Mouse (Mus musculus): ENCODE measurements around the gene Tnik. TPM values are rescaled to one million over a fixed set of nuclear protein-coding genes. Genes with fewer than 3 reads are reported as not detected.

Tnik gene
- polyA plus RNA-seq, 1 experiment from 2014 or later, result 114 TPM

DNA sequence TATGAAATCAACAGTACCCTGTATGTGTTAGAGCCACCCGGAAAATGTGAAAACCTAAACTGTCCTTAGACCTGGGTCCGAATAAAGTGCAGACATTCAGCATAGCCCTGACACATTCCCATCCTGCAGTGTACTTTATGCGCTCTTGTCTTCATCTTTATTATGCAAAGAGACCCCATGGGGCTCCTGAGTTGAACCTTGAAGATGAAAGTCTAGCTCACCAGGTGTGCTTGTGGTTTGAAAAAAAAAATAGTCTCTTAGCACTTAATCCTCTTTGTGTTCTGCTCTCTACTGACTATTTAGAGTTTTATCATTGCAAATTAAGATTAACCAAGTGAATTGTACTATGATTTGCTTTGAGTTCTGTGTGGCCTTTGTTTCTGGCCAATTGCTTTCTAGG, 389.6 kb downstream of the Tnik start:
- Histone ChIP-seq H3K36me3 (ENCODE audit: control insufficient read depth, insufficient read depth, low read length) (peaks cover 79% of the 10 kb centered on the region), H3K4me3 (replicated peaks; ENCODE audit: low read depth, low read length) (no peak overlapping the region), H3K4me2 (ENCODE audit: low read length) (no peak overlapping the region), H3K4me1 (ENCODE audit: control insufficient read depth, insufficient read depth, low read length) (no peaks in the 10 kb centered on the region), H3K9ac (replicated peaks; ENCODE audit: low read length) (no peak overlapping the region), H3K27me3 (ENCODE audit: control insufficient read depth, insufficient read depth, low read length) (no peaks in the 10 kb centered on the region), H3K27ac (replicated peaks; ENCODE audit: low read depth, low read length) (no peak overlapping the region), H3K9me3 (ENCODE audit: control insufficient read depth, low read length) (no peaks in the 10 kb centered on the region)
- no peak for DNase-seq
- WGBS, result 39% methylated on average over 3 of the region's 3 CpGs
- no peak for ATAC-seq (ENCODE audit: low FRiP score, low TSS enrichment)

DNA sequence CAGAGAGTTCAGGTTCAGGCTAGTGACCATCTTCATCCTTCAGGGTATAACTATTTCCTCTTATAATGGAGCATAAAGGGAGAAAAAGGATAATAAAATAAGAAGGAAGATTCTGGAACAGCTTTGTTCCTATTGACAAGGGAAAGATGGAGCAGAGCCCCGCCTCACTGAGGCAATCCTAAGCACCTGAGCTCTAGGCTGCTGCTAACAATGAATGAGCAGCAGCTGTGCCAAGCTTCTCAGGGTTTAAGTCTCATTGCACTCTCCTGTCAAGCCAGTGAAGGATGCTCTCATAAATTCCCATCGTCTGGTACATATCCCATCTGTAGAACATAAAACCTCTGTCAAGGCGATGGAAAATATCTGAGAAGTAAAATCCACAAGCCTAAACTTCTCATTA, 390.0 kb downstream of the Tnik start:
- peaks cover 78% of the 10 kb centered on the region for H3K36me3 ChIP-seq (ENCODE audit: control insufficient read depth, insufficient read depth, low read length)
- ATAC-seq (ENCODE audit: low FRiP score, low TSS enrichment) (no peak), DNase-seq (no peak)
- H3K4me3 ChIP-seq (replicated peaks; ENCODE audit: low read depth, low read length), result no peak overlapping the region
- no peaks in the 10 kb centered on the region for H3K27me3 ChIP-seq (ENCODE audit: control insufficient read depth, insufficient read depth, low read length)
- no peaks in the 10 kb centered on the region for H3K4me1 ChIP-seq (ENCODE audit: control insufficient read depth, insufficient read depth, low read length)
- no peak overlapping the region for H3K4me2 ChIP-seq (ENCODE audit: low read length)
- 75% methylated on average over 3 of the region's 3 CpGs for WGBS
- no peaks in the 10 kb centered on the region for H3K9me3 ChIP-seq (ENCODE audit: control insufficient read depth, low read length)
- no peak overlapping the region for H3K27ac ChIP-seq (replicated peaks; ENCODE audit: low read depth, low read length)
- no peak overlapping the region for H3K9ac ChIP-seq (replicated peaks; ENCODE audit: low read length)

GRCm38 (mm10) chr3:28654740-28655139, 391.7 kb downstream of the Tnik start:
- ATAC-seq (ENCODE audit: low FRiP score, low TSS enrichment), result no peak

DNA sequence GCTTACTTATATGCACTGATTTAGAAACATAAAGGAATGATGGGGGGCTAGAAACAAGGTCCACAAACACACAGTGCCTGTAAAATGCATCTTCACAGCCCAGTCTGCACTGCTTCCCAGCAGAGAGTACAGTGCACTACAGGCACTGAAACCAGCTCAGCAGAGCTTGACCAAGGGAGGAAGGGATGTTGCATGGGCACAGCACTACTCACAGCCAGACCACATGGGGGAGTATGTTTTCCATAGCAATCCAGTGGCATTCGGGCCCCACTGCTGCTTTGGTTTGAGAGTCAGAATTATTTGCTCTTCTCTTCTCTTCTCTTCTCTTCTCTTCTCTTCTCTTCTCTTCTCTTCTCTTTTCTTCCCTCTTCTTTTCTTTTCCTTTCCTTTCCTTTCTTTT, 395.3 kb downstream of the Tnik start:
- DNase-seq, result peak; percentile 27
- no peak overlapping the region for H3K4me2 ChIP-seq (ENCODE audit: low read length)
- no peak overlapping the region for H3K27ac ChIP-seq (replicated peaks; ENCODE audit: low read depth, low read length)
- no peaks in the 10 kb centered on the region for H3K9me3 ChIP-seq (ENCODE audit: control insufficient read depth, low read length)
- no peak for ATAC-seq (ENCODE audit: low FRiP score, low TSS enrichment)
- H3K9ac ChIP-seq (replicated peaks; ENCODE audit: low read length), result no peak overlapping the region
- H3K4me3 ChIP-seq (replicated peaks; ENCODE audit: low read depth, low read length), result no peak overlapping the region
- no peaks in the 10 kb centered on the region for H3K4me1 ChIP-seq (ENCODE audit: control insufficient read depth, insufficient read depth, low read length)
- H3K27me3 ChIP-seq (ENCODE audit: control insufficient read depth, insufficient read depth, low read length), result no peaks in the 10 kb centered on the region
- peaks cover 59% of the 10 kb centered on the region for H3K36me3 ChIP-seq (ENCODE audit: control insufficient read depth, insufficient read depth, low read length)
- WGBS, result 56% methylated on average over 1 of the region's 1 CpGs

More at GRCm38 (mm10) chr3:28654740-28655139, 391.7 kb downstream of the Tnik start:
- Histone ChIP-seq H3K9ac (replicated peaks; ENCODE audit: low read length) (no peak overlapping the region), H3K4me3 (replicated peaks; ENCODE audit: low read depth, low read length) (no peak overlapping the region), H3K36me3 (ENCODE audit: control insufficient read depth, insufficient read depth, low read length) (peaks cover 61% of the 10 kb centered on the region), H3K9me3 (ENCODE audit: control insufficient read depth, low read length) (no peaks in the 10 kb centered on the region), H3K4me1 (ENCODE audit: control insufficient read depth, insufficient read depth, low read length) (no peaks in the 10 kb centered on the region), H3K27me3 (ENCODE audit: control insufficient read depth, insufficient read depth, low read length) (no peaks in the 10 kb centered on the region), H3K4me2 (ENCODE audit: low read length) (no peak overlapping the region), H3K27ac (replicated peaks; ENCODE audit: low read depth, low read length) (no peak overlapping the region)
- no peak for DNase-seq

DNA sequence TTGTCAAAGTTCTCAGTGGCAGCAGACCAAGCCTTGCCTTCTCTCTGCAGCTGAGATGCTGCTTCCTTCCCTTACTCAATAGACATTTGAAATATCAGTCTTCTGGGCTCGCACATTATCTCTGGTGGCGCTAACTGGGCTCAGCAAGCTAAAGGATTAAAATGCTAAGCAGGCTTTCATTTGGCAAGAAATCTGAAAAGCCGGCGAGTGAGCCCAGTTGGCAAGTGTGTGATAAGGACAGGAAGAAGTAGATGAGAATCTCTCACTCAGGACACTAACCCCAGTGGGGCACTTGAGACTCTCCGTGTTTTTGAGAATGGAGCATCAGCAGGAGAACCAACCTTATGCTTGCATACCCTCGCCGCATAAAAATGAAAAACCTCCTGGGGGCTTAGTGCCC, 417.8 kb downstream of the Tnik start:
- H3K27ac ChIP-seq (replicated peaks; ENCODE audit: low read depth, low read length), result 0 out of 2 replicates have a peak overlapping the region, but pooled peaks have one; percentile 9
- ATAC-seq (ENCODE audit: low FRiP score, low TSS enrichment) (no peak), DNase-seq (peak; percentile 39)

DNA sequence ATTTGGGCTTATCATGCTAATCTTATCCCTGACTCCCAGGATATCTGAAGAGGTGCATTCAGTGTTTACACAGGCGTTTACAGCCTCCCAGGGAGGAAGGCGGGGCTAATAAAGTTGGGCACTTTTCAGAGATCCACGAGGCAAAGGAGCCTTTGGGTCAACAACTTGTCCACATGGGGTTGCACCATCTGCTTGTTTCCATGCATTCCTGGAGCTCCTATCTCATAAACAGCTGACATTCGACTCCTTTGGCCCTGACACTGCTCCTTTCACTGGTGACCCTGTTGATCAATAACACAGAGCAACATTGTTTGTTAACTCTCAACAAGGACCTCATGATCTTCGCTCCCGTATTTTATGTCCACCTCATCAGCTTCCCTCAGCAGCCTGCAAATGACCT, 418.9 kb downstream of the Tnik start:
- Histone ChIP-seq H3K9ac (replicated peaks; ENCODE audit: low read length) (no peak overlapping the region), H3K36me3 (ENCODE audit: control insufficient read depth, insufficient read depth, low read length) (no peaks in the 10 kb centered on the region), H3K27ac (replicated peaks; ENCODE audit: low read depth, low read length) (no peak overlapping the region), H3K27me3 (ENCODE audit: control insufficient read depth, insufficient read depth, low read length) (no peaks in the 10 kb centered on the region), H3K4me1 (ENCODE audit: control insufficient read depth, insufficient read depth, low read length) (no peaks in the 10 kb centered on the region), H3K4me3 (replicated peaks; ENCODE audit: low read depth, low read length) (no peak overlapping the region), H3K9me3 (ENCODE audit: control insufficient read depth, low read length) (no peaks in the 10 kb centered on the region), H3K4me2 (ENCODE audit: low read length) (no peak overlapping the region)
- ATAC-seq (ENCODE audit: low FRiP score, low TSS enrichment) (no peak), DNase-seq (no peak)
- 62% methylated on average over 6 of the region's 6 CpGs for WGBS

More for the DNA sequence above, 417.8 kb downstream of the Tnik start:
- Histone ChIP-seq H3K4me2 (ENCODE audit: low read length) (no peak overlapping the region), H3K27me3 (ENCODE audit: control insufficient read depth, insufficient read depth, low read length) (no peaks in the 10 kb centered on the region), H3K36me3 (ENCODE audit: control insufficient read depth, insufficient read depth, low read length) (no peaks in the 10 kb centered on the region), H3K4me3 (replicated peaks; ENCODE audit: low read depth, low read length) (no peak overlapping the region), H3K4me1 (ENCODE audit: control insufficient read depth, insufficient read depth, low read length) (no peaks in the 10 kb centered on the region), H3K9me3 (ENCODE audit: control insufficient read depth, low read length) (no peaks in the 10 kb centered on the region), H3K9ac (replicated peaks; ENCODE audit: low read length) (no peak overlapping the region)
- WGBS, result 50% methylated on average over 7 of the region's 7 CpGs

GRCm38 (mm10) chr3:28682411-28682810, 419.4 kb downstream of the Tnik start:
- no peaks in the 10 kb centered on the region for H3K27me3 ChIP-seq (ENCODE audit: control insufficient read depth, insufficient read depth, low read length)
- ATAC-seq (ENCODE audit: low FRiP score, low TSS enrichment) (peak; percentile 27; the same call in 1 of the 2 replicates), DNase-seq (peak; percentile 34)
- H3K36me3 ChIP-seq (ENCODE audit: control insufficient read depth, insufficient read depth, low read length), result no peaks in the 10 kb centered on the region
- no peak overlapping the region for H3K27ac ChIP-seq (replicated peaks; ENCODE audit: low read depth, low read length)
- no peak overlapping the region for H3K4me2 ChIP-seq (ENCODE audit: low read length)
- H3K9ac ChIP-seq (replicated peaks; ENCODE audit: low read length), result no peak overlapping the region
- 52% methylated on average over 3 of the region's 3 CpGs for WGBS
- H3K9me3 ChIP-seq (ENCODE audit: control insufficient read depth, low read length), result no peaks in the 10 kb centered on the region
- no peaks in the 10 kb centered on the region for H3K4me1 ChIP-seq (ENCODE audit: control insufficient read depth, insufficient read depth, low read length)
- no peak overlapping the region for H3K4me3 ChIP-seq (replicated peaks; ENCODE audit: low read depth, low read length)

DNA sequence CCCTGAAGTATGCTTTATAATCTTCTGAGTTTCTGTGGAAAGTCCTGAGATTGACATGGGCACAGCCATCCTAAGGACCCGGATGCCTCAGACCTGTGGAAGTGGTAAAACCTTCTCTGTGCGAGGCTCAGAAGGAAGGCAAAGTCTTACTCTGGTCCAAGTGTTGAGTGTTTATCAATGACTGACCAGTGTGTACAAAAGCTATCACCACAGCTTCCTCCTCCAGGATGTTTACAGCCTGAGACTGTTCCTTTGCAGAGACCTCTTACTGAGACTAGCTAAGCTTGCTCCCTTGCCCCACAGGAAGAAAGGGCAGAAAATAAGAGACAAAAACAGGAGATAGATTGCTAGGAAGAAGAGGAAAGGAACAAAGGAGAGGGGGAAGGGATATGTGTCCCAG, 422.5 kb downstream of the Tnik start:
- Histone ChIP-seq H3K27me3 (ENCODE audit: control insufficient read depth, insufficient read depth, low read length) (no peaks in the 10 kb centered on the region), H3K9me3 (ENCODE audit: control insufficient read depth, low read length) (no peaks in the 10 kb centered on the region), H3K4me2 (ENCODE audit: low read length) (no peak overlapping the region), H3K9ac (replicated peaks; ENCODE audit: low read length) (no peak overlapping the region), H3K4me3 (replicated peaks; ENCODE audit: low read depth, low read length) (no peak overlapping the region), H3K27ac (replicated peaks; ENCODE audit: low read depth, low read length) (no peak overlapping the region), H3K4me1 (ENCODE audit: control insufficient read depth, insufficient read depth, low read length) (no peaks in the 10 kb centered on the region), H3K36me3 (ENCODE audit: control insufficient read depth, insufficient read depth, low read length) (no peaks in the 10 kb centered on the region)
- 92% methylated on average over 2 of the region's 2 CpGs for WGBS
- no peak for DNase-seq
- ATAC-seq (ENCODE audit: low FRiP score, low TSS enrichment), result no peak

- DNase-seq (no peak), ATAC-seq (ENCODE audit: low FRiP score, low TSS enrichment) (no peak)
- H3K36me3 ChIP-seq (ENCODE audit: control insufficient read depth, insufficient read depth, low read length), result no peaks in the 10 kb centered on the region
- no peak overlapping the region for H3K9ac ChIP-seq (replicated peaks; ENCODE audit: low read length)
- WGBS, result 89% methylated on average over 5 of the region's 5 CpGs
- no peaks in the 10 kb centered on the region for H3K4me1 ChIP-seq (ENCODE audit: control insufficient read depth, insufficient read depth, low read length)
- H3K9me3 ChIP-seq (ENCODE audit: control insufficient read depth, low read length), result no peaks in the 10 kb centered on the region
- no peak overlapping the region for H3K4me3 ChIP-seq (replicated peaks; ENCODE audit: low read depth, low read length)
- H3K27ac ChIP-seq (replicated peaks; ENCODE audit: low read depth, low read length), result no peak overlapping the region
- H3K4me2 ChIP-seq (ENCODE audit: low read length), result no peak overlapping the region
- H3K27me3 ChIP-seq (ENCODE audit: control insufficient read depth, insufficient read depth, low read length), result no peaks in the 10 kb centered on the region
Measured at GRCm38 (mm10) chr3:28694811-28695210, 431.8 kb downstream of the Tnik start.
